Mouse (Mus musculus) heart, embryonic 15.5 days (tissue): ENCODE measurements around the gene Erich2. TPM values are rescaled to one million over a fixed set of nuclear protein-coding genes. Genes with fewer than 3 reads are reported as not detected.
"Not testable (repeated sequence)": the region's sequence is repeated elsewhere in the genome, so short reads cannot be mapped to it uniquely, and the experiment has no call there.

ENCODE experiments used
- ATAC-seq: fragments of 200-750 bp; cut with Nextera tagmentation; replicated peaks from 2 replicates; pipeline ENCODE4 v1.8.0; 2017; ENCODE audit warnings: low read depth, moderate TSS enrichment; ENCODE audit not compliant: insufficient number of reproducible peaks, insufficient read depth, low FRiP score
- H3K27ac ChIP-seq: fragments of 300-500 bp; sonication (generic); 2 replicates; pipeline ENCODE4 v1.5.1; 2015; ENCODE audit warnings: mild to moderate bottlenecking, inconsistent platforms
- H3K27me3 ChIP-seq: fragments of 300-500 bp; sonication (generic); 2 replicates; pipeline ENCODE4 v1.6.1; 2015; ENCODE audit warnings: inconsistent platforms
- H3K36me3 ChIP-seq: fragments of 300-500 bp; sonication (generic); 2 replicates; pipeline ENCODE4 v1.6.1; 2015; ENCODE audit warnings: mild to moderate bottlenecking, inconsistent platforms
- H3K4me1 ChIP-seq: fragments of 300-500 bp; sonication (generic); replicated peaks from 2 replicates; pipeline ENCODE4 v1.6.1; 2015; ENCODE audit warnings: inconsistent platforms
- H3K4me2 ChIP-seq: fragments of 300-500 bp; sonication (generic); 2 replicates; pipeline ENCODE4 v1.6.1; 2015; ENCODE audit warnings: inconsistent platforms, mild to moderate bottlenecking, moderate library complexity
- H3K4me3 ChIP-seq: fragments of 300-500 bp; sonication (generic); 2 replicates; pipeline ENCODE4 v1.5.1; 2015; ENCODE audit warnings: mild to moderate bottlenecking, inconsistent platforms
- H3K9ac ChIP-seq: fragments of 300-500 bp; sonication (generic); 2 replicates; pipeline ENCODE4 v1.6.1; 2015; ENCODE audit warnings: mild to moderate bottlenecking, inconsistent platforms
- H3K9me3 ChIP-seq: fragments of 300-500 bp; sonication (generic); replicated peaks from 2 replicates; pipeline ENCODE4 v1.6.1; 2016; ENCODE audit warnings: inconsistent platforms
- WGBS: fragments of 180-500 bp; shearing (Covaris S2); methylation state at CpG from one replicate; pipeline ENCODE4 v1.1.7; 2015; ENCODE audit warnings: mixed read lengths; 5-methylcytosine and 5-hydroxymethylcytosine counted together
- polyA plus RNA-seq: library from polyadenylated mRNA; unstranded; fragments of >200 nt; fragmentation: Nextera tagmentation; extraction: Ambion mirVana; gene quantifications from 2 replicates; pipeline ENCODE4 v1.2.1, GENCODE M21; 2015

Gene Erich2
- polyA plus RNA-seq, result 0.66 and 1.3 TPM in 2 replicates

- Histone ChIP-seq H3K9me3 (no peaks in the 10 kb centered on the region), H3K27ac (peak within 1 kb of the TSS; percentile 43; the same call in 1 of the 2 replicates), H3K9ac (peak within 1 kb of the TSS; percentile 61), H3K4me3 (peak within 1 kb of the TSS; percentile 72), H3K27me3 (peaks cover 5% of the 10 kb centered on the region; the same call in 1 of the 2 replicates), H3K36me3 (no peaks in the 10 kb centered on the region), H3K4me1 (peaks cover 8% of the 10 kb centered on the region; the same call in 1 of the 2 replicates), H3K4me2 (peak within 1 kb of the TSS; percentile 96)
- no peak for ATAC-seq
- WGBS, result 17% methylated on average over 10 of the region's 10 CpGs
These were observed at the start of gene Erich2 for GRCm38 (mm10) chr2:70508496-70508895. Gene Erich2, plus strand, starts transcription at chr2:70508819.

- Histone ChIP-seq H3K9ac (no peak overlapping the region), H3K27me3 (peaks cover 12% of the 10 kb centered on the region; the same call in 1 of the 2 replicates), H3K9me3 (no peaks in the 10 kb centered on the region), H3K27ac (no peak overlapping the region), H3K4me2 (no peak overlapping the region), H3K4me1 (no peaks in the 10 kb centered on the region), H3K36me3 (no peaks in the 10 kb centered on the region), H3K4me3 (no peak overlapping the region)
- WGBS, result 76% methylated on average over 1 of the region's 1 CpGs
- ATAC-seq, result no peak
These were observed 45.0 kb upstream of the Erich2 start for GRCm38 (mm10) chr2:70463606-70464005.

- H3K4me3 ChIP-seq, result no peak overlapping the region
- peaks cover 42% of the 10 kb centered on the region for H3K4me1 ChIP-seq
- H3K9ac ChIP-seq, result no peak overlapping the region
- H3K27me3 ChIP-seq, result peaks cover 75% of the 10 kb centered on the region
- ATAC-seq, result no peak
- WGBS, result 36% methylated on average over 5 of the region's 5 CpGs
- no peak overlapping the region for H3K4me2 ChIP-seq
- H3K36me3 ChIP-seq, result no peaks in the 10 kb centered on the region
- no peak overlapping the region for H3K27ac ChIP-seq
- no peaks in the 10 kb centered on the region for H3K9me3 ChIP-seq
These were observed 37.5 kb upstream of the Erich2 start for GRCm38 (mm10) chr2:70471136-70471535.

GRCm38 (mm10) chr2:70471861-70472620 is 36.6 kb upstream of the Erich2 start:
- Histone ChIP-seq H3K36me3 (no peaks in the 10 kb centered on the region), H3K4me1 (peaks cover 51% of the 10 kb centered on the region), H3K4me2 (peak overlapping the region; percentile 78), H3K27me3 (peaks cover 81% of the 10 kb centered on the region), H3K4me3 (peak overlapping the region; percentile 45), H3K27ac (no peak overlapping the region), H3K9me3 (no peaks in the 10 kb centered on the region), H3K9ac (0 out of 2 replicates have a peak overlapping the region, but pooled peaks have one; percentile 9)
- WGBS, result under 1% methylated on average over 48 of the region's 48 CpGs
- no peak for ATAC-seq

- 18% methylated on average over 13 of the region's 13 CpGs for WGBS
- Histone ChIP-seq H3K9me3 (no peaks in the 10 kb centered on the region), H3K27me3 (0 out of 2 replicates have a peak, but pooled peaks cover 3% of the 10 kb centered on the region), H3K9ac (no peak overlapping the region), H3K4me2 (no peak overlapping the region), H3K4me1 (no peaks in the 10 kb centered on the region), H3K4me3 (no peak overlapping the region), H3K27ac (no peak overlapping the region), H3K36me3 (no peaks in the 10 kb centered on the region)
- ATAC-seq, result no peak
These were observed 10.8 kb upstream of the Erich2 start for GRCm38 (mm10) chr2:70497715-70498318.

- Histone ChIP-seq H3K9ac (no peak overlapping the region), H3K4me3 (no peak overlapping the region), H3K36me3 (no peaks in the 10 kb centered on the region), H3K4me2 (no peak overlapping the region), H3K4me1 (peaks cover 4% of the 10 kb centered on the region; the same call in 1 of the 2 replicates), H3K9me3 (no peaks in the 10 kb centered on the region), H3K27me3 (peaks cover 5% of the 10 kb centered on the region; the same call in 1 of the 2 replicates), H3K27ac (no peak overlapping the region)
- no peak for ATAC-seq
- 72% methylated on average over 10 of the region's 10 CpGs for WGBS
These were observed 5.2 kb upstream of the Erich2 start for GRCm38 (mm10) chr2:70503436-70503835.

GRCm38 (mm10) chr2:70505229-70505628 is 3.4 kb upstream of the Erich2 start:
- Histone ChIP-seq H3K27ac (no peak overlapping the region), H3K4me3 (no peak overlapping the region), H3K27me3 (peaks cover 5% of the 10 kb centered on the region; the same call in 1 of the 2 replicates), H3K36me3 (no peaks in the 10 kb centered on the region), H3K4me1 (peaks cover 8% of the 10 kb centered on the region; the same call in 1 of the 2 replicates), H3K9me3 (no peaks in the 10 kb centered on the region), H3K4me2 (no peak overlapping the region), H3K9ac (no peak overlapping the region)
- ATAC-seq, result no peak
- 33% methylated on average over 1 of the region's 1 CpGs for WGBS

GRCm38 (mm10) chr2:70505896-70506295 is 2.7 kb upstream of the Erich2 start:
- WGBS, result 37% methylated on average over 4 of the region's 4 CpGs
- Histone ChIP-seq H3K4me3 (no peak overlapping the region), H3K4me2 (no peak overlapping the region), H3K4me1 (peaks cover 8% of the 10 kb centered on the region; the same call in 1 of the 2 replicates), H3K36me3 (no peaks in the 10 kb centered on the region), H3K9ac (no peak overlapping the region), H3K27me3 (peaks cover 5% of the 10 kb centered on the region; the same call in 1 of the 2 replicates), H3K9me3 (no peaks in the 10 kb centered on the region), H3K27ac (no peak overlapping the region)
- ATAC-seq, result no peak

GRCm38 (mm10) chr2:70506372-70506771 is 2.2 kb upstream of the Erich2 start:
- Histone ChIP-seq H3K4me3 (no peak overlapping the region), H3K27ac (no peak overlapping the region), H3K27me3 (peaks cover 5% of the 10 kb centered on the region; the same call in 1 of the 2 replicates), H3K4me1 (peaks cover 8% of the 10 kb centered on the region; the same call in 1 of the 2 replicates), H3K36me3 (no peaks in the 10 kb centered on the region), H3K9ac (no peak overlapping the region), H3K9me3 (no peaks in the 10 kb centered on the region), H3K4me2 (no peak overlapping the region)
- 55% methylated on average over 2 of the region's 2 CpGs for WGBS
- no peak for ATAC-seq

- under 1% methylated on average over 56 of the region's 56 CpGs for WGBS
- H3K4me3 ChIP-seq, result peak overlapping the region; percentile 72
- H3K9me3 ChIP-seq, result no peaks in the 10 kb centered on the region
- H3K9ac ChIP-seq, result peak overlapping the region; percentile 61
- peaks cover 8% of the 10 kb centered on the region; the same call in 1 of the 2 replicates for H3K4me1 ChIP-seq
- H3K27ac ChIP-seq, result peak overlapping the region; percentile 43; the same call in 1 of the 2 replicates
- ATAC-seq, result peak; percentile 93
- H3K27me3 ChIP-seq, result 0 out of 2 replicates have a peak, but pooled peaks cover 5% of the 10 kb centered on the region
- H3K4me2 ChIP-seq, result peak overlapping the region; percentile 96
- H3K36me3 ChIP-seq, result no peaks in the 10 kb centered on the region
These were observed 508 bp downstream of the Erich2 start for GRCm38 (mm10) chr2:70509021-70509632.

GRCm38 (mm10) chr2:70538283-70538682 is 29.7 kb downstream of the Erich2 start:
- not testable (repeated sequence) for H3K4me3 ChIP-seq, H3K9me3 ChIP-seq, H3K27ac ChIP-seq, H3K4me1 ChIP-seq, H3K36me3 ChIP-seq, ATAC-seq, H3K4me2 ChIP-seq, H3K27me3 ChIP-seq, H3K9ac ChIP-seq
- WGBS, result 39% methylated on average over 7 of the region's 7 CpGs
